Mouse (Mus musculus): ENCODE measurements around the gene Acsf2.

DNA sequence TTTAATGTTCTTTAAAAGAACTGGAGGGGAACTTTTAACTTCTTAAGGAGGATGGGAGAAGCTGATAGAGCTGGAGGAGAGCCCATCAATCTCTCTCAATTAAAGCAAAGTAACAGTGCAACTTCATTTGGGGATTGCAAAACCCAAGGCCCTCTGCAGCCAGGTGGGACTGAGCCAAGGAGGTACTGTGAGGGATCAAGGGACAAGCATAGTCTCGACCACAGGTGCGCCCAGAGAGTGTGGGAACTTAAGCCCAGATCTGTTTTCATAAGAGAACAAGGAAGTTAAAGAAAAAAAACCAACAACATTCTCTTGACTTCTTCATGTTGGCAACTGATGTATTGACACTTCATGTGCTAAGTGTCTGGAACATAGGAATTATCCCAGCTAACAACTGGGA lies 26.6 kb downstream of the Acsf2 start:
- TF ChIP-seq CTCF (IDR thresholded peaks at IDR 0.05; ENCODE audit: extremely low read depth, insufficient read length, insufficient replicate concordance, low read depth, low read length) (no peak), POLR2A (IDR thresholded peaks at IDR 0.05; ENCODE audit: low read depth, low read length) (no peak)
